Mouse (Mus musculus) right cerebral cortex, postnatal 36 days (tissue): ENCODE measurements at regions not wholly inside any gene's neighbourhood (a gene's known extent, or its start where the extent isn't known, plus 50 kb on each side); places are given as distances from the start of the nearest gene placed in this dataset.

Experiments used
- DNase-seq, 2 experiments: peaks; one replicate each; pipeline ENCODE4 v3.0.0; 2022; ENCODE audit warnings: low spot score in 2 of 2, mixed read lengths in 1 of 2

DNA sequence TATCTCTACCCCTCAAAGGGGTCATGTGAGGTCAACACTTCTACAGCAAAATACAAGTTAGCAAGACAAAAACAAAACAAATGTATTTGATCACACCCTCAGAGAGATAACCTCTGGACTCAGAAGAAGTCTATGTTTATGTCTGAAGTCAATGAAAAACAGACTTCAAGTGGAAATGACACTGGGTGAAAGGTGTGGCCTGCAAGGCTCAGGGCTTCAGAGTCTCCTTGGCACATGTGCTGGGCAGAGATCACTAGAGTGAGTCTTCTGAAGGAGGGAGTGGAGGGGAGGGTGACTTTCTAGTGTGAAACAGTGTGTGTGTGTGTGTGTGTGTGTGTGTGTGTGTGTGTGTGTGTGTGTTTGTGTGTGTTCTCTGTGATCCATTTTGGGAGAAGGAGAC lies 68.2 kb downstream of the Il12a start:
- no peak for DNase-seq

DNA sequence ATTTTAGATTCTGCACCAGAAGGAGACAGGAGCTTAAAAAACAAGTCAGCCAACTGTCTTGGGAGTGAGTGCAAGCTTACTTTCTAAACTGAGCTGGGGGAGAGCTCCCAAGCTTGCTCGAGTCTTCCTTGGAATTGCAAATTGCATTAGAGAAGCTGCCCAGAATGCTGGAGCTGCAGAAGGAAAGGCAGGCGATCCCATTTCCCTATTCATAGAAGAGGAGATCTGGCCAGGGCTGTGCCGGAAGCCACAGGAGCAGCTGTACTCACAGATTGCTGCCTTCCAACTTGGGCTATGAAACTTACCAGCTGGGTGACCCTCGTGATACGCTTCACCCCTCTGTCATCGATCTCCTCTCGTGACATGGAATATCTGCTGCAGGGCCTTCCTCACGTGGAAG lies 68.9 kb downstream of the Il12a start:
- DNase-seq: peak in 1 of 2 experiments; percentile 54

DNA sequence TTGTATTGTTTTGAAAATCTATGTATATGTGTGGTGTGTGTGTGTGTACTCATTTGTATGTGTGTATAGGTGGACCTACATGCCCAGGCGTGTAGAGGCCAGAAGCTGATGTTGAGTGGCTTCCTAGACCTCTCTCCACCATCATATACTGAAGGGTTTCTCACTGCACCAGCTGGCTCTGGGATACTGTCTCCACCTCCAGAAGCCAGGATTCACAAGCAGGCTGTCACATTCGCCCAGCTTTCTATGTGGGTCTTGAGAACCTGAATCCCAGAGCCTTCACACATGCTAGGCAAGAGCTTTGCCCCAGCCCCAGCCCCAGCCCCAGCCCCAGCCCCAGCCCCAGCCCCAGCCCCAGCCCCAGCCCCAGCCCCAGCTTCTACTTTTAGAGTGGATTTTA lies 70.4 kb downstream of the Il12a start:
- peak in 1 of 2 experiments; percentile 34 for DNase-seq

DNA sequence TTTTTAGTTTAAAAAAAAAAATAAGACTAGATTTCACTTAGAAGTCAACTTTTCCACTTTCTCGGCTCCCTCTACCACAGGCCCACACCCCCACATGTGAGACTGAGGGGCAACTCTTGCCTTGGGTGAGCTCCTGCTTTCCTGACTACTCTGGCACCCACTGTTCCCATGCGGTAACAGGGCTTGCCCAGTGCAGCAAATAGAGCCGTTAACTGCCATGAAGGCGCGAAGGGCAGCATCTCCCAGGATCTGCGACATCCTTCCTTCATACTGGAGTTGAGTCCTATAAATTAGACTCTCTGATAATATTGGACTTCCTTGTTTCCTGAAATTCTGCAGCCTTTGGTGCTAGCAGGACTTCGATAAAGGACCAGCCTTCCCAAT lies 70.8 kb downstream of the Il12a start:
- no peak for DNase-seq

DNA sequence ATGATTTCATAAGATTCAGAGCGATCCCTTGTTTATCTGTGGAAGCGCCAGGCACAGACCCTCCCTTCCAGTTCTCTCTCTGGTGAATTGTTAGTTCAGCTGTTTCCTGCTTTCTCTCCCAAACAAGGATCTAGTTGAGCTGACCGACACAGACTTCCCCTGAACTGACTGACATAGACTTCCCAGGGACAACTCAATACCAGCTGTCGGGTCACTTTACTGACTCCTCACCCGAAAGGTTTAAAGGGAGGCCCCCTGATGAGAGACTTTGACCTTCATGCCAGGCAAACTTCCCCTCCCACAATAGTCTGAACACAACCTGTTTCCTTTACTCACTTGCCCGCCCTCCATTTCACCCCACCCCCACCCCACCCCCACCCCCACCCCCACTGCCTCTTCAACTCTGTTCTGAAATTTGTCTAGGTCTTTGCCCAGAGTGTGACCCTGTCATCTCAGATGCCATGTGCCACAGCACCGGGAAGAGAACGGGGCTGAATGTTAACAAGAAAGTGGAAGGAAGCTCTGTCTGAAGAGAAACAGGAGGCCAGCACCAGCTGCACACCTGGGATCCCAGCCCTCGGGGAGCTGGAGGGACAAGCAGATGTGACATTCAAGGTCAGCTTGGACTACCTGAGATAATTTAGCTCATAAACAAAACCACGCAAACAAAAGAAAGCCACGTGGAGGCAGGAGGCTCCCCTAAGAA lies 71.3 kb downstream of the Il12a start:
- DNase-seq: no peak

DNA sequence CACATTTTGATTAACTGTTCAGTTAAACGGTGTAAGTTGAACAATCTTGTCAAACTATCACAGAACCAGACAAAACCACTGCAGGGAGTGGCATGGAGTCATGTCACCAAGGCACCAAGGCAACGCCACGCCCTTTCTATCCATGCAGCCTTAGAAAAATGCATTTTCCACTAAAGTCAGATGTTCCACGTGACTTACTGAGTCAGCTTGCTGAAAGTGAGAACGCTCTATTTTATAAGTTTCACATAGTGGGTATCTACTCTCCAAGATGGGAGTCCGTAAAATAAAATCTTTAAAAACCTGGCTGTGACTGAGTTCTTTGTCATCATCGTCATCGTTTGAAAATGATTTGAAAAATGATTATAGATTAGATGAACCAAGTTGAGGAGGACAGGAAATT lies 72.5 kb downstream of the Il12a start:
- no peak for DNase-seq

DNA sequence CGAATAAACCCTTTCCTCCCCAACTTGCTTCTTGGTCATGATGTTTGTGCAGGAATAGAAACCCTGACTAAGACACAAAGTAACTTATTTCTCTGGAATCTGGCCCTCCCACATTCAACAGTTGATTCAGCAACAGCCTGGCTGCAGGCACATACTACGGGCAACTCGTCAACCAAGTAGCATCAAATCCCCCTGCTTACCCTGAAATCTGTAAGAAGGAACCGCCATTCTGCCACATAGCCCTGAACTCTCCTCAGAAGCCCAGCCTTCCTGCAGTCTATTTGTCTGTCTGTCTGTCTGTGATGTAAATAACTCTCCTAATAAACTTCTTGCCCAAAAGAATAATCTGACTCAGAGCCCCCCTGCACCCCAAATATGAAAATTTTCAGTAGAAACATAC lies 73.9 kb downstream of the Il12a start:
- DNase-seq: no peak

DNA sequence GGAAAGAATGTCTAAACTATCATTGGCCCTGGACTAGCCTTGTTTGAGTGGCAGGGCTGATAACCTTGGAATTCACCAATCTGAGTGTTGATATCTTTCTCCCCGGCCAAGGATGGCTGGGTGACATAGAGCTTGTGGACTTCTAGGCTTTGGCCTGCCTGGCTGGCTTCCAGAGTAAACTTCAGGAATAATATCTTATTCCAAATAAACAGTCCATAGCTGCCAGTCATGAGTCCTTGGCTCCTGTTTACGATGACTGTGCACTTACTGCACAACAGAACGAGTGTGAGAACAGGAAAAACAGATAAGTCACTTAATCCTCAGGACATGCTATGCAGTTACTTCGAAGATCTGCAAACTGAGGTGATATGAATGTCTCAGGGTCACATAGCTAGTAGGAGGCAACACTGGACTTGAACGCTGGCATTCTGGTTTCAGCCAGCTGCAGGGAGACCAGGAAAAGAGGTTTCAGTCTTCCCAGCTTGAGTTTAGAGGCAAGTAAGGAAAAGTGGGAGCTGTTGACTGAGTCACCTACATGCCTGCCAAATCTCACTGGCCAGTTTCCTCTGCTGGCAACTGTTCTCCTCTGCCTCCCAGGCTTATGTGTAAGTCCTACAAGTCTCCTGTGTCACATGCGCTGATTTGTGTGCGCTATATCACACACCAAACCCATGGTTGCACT lies 74.6 kb downstream of the Il12a start:
- DNase-seq: peak; percentile 47 to 69

DNA sequence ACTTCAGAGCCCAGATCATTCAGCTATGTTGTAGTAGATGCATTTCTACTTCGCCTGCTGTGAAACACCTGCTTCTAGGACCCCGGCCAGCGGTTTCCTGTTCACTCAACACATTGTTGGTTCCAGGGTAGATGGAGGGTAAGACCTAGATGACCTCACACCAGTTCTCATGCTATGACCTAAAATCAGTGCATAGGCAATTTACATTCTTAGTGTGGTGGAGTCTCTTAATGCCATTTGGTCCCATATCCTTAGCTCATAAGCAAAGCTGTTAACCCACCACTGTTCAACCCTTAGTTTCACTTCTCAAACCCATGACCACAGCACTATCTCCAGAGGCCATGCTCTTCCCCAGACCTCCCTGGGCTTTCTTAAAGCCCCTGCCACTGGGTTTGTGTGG lies 81.1 kb downstream of the Il12a start:
- no peak for DNase-seq

DNA sequence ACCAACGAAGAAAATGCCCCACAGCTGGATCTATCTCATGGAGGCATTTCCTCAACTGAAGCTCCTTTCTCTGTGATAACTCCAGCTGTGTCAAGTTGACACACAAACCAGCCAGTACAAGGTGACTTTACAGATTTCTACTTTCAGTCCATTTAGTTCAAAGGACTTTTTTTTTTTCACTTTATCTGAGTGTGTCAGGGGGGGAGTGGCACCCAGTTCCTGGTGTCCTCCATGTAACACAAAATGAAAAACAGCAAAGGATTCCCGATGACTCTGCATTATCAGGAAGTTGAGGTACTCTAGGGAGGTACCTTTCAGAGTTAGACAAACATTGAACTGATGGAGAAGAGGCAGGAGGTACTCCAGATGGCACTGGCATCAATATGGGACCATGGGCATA lies 87.4 kb downstream of the Il12a start:
- DNase-seq: no peak

DNA sequence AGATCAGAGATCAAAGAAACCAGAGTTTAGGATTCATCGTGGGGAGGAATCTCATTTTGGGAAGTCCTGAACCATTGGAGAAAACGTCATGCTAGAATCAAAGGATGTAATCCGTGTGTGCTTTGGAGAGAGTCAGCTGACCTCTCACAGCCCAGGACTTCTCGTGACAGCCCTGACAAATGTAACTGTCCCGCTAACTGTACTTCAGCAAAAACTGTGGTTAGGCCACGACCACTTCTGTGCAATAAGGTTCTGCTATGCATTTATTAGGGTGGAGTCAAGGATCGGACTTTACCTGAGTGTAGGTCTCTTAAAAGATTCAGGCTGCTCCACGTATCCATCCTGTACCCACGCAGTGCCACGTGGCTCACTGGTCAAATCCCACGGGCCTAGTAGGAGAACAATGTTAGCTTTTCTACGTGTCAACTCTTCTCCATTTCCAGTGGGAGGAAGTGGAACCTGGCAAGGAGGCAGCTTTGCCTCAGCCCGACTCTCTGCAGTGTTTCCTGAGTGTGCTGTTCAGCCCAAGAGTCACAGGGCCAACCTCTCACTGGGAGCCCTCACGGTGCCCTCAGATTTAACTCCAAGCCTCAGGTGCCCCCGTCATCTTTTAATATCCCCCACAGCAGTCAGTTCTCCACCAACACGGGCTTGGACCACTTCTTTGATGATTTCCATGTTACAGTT lies 88.1 kb downstream of the Il12a start:
- DNase-seq: no peak

DNA sequence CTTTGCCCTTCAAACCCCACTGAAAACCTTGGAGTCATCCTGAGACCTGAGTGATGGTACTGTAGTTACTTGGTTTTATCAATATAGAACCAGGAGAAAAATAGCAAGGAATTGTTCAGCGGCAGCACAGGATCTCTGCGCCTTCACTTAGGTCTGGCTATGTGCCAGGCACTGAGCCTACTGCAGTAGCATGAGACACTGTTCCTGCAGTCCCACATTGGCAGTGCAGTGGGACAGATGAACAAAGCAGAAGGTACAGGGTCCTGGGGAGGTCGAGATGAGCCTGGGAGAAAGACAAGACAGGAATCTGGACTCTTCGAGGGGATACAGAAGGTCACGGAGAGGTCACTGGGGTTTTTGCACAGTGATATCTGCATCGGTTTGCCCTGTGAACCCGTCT lies 88.5 kb upstream of the 1110032F04Rik start:
- no peak for DNase-seq

DNA sequence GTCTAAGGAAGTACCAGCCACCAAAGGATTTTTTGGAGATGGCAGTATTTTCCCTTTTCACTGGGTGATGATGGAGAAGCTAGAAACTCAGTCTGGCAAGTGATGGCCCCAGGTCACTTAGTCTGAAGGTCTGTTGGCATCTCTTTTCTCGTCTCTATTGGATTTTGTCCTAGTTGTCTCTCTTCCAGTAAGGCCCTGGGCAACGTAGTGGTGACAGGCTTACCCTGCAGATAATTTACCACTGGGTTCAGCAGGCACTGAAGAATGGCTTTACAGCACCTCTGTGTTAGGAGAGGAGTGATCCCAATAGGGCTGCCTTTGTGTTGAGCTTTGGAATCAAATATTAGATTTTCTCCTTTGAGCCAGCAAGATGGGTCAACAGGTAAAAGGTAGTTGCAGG lies 87.9 kb upstream of the 1110032F04Rik start:
- DNase-seq: no peak

DNA sequence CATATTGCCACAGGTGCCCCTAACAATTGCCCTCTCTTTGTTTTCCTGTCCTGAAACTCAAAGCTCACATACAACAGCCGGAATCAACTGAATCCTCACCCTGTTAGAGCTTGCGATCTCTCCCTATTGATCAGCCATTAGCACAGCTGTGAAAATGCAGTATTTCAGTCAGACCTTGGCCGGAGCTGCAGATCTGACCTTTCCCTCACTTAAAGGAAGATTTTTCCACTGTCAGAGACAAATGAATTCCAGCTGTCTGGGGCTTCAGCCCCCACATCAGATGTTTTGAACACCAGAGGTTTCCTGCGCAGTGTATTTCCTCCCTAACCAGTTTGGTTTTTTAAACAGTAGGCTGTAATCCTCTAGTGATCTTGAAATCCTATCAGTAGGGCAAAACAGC lies 87.0 kb upstream of the 1110032F04Rik start:
- no peak for DNase-seq

DNA sequence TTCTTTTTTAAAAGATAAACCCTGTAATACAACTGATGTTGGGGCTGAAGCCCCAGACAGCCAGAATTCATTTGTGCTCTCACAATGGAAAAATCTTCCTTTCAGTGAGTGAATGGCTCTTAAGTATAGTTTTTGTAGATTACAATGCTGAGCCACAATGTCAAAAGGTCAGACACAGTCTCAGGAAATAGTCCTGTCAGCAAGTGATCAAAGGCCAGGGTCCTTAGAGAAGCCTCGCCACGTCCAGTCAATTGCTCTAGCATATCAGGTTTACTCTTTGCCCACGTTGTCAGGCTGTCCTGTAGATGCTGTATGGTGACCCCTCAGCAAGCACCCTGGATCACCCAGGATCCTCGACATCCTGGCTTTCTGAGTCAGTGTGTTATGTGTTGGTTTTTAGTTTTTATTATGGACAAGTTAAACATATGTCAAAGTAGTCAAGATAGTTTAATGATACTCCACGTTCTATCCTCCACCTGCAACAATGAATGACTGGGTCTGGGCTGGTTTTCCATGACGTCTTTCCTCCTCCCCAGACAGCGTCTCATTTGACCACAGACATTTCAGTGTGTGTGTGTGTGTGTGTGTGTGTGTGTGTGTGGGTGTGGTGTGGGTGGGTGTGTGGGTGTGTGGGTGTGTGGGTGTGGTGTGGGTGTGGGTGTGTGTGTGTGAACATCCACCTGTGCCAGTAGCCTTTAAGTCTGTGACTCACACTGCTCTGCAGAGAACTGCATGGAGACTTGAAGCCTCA lies 85.5 kb upstream of the 1110032F04Rik start:
- no peak for DNase-seq

DNA sequence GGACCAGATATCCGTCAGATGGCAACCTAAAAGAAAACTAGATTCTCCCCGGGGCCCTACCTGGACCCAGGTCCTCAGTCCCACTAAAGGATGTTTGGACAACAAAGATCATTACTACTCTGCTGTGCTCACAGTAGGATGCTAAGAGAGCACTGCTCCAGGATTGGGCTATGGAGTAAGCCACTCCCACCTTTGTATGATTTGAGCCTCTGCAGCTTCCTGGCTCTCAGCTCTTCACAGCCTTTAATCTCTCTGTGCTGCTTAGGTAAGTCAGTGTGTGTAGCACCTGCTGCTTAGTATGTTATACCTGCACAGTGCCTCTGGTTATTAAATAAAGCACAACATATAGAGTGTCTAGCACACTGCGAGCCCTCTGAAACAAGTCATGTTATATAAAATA lies 82.6 kb upstream of the 1110032F04Rik start:
- DNase-seq: no peak

DNA sequence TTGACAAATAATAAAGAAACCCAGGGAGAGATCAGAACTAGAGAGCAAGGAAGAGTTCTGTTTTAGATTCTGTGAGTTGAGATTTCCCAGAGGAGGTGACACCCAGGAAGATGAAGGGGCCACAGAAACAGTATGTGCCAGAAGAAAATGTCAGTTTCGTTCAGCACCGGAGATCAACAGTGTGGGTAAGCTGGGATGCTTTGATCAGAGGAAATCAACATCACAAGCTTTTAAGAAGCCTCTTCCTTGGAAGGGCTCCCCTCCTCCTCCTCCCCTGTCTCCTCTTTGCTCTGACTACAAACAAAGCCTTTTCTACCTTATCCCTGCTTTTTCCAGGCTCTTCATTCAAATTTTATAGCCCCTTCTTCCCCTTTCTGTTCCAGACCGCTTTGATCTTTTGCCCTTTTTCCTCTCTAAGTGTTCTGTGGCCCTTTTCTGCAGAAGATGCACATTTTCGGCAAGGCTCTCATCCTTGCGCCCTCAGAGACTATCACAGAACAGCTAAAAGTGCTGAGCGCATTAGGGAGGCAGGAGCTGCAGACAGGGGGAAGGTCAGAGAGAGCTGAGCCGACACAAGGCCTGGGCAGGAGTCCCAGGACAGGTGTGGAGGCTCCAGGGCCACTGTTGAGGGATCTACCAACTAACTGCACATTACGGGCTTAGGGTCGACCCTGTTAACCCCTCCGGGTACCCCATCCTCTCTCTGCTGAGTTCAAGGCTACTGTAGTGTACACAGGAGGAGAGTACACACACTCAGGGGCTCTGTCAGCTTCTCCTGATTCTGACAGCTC lies 81.8 kb upstream of the 1110032F04Rik start:
- DNase-seq: no peak

DNA sequence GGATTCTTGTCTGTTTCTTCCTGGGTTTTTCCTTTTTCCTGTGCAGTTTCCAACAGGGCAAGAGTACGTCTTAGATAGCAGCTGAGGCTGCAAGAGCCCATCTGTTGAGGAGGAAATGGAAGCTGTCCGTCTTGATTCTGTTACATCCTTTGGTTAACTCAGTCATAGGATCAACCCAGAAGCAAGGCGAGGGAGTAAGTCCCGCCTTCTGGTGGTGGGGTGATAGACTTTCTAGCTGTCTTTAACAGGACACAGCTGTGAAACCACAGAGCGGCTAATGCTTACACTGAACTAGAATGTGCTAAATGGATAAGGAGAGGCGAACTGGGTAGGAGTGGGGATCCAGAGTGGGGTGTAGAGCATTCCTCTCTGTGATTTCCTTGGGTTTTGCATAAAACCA lies 79.9 kb upstream of the 1110032F04Rik start:
- DNase-seq: no peak

DNA sequence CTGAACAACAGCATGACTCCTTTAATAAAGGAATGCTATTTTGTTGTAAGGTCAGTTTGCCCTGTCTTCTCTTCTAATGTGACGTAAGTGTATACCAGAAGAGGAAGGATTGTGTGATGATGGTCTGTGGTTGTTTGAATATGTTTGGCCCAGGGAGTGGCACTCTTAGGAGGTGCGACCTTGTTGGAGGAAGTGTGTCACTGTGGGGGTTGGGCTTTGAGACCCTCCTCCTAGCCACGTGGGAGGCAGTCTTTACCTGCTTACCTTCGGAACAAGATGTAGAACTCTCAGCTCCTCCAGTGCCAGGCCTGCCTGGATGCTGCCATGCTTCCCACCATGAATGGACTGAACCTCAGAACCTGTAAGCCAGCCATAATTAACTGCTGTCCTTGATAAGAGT lies 78.9 kb upstream of the 1110032F04Rik start:
- no peak for DNase-seq

DNA sequence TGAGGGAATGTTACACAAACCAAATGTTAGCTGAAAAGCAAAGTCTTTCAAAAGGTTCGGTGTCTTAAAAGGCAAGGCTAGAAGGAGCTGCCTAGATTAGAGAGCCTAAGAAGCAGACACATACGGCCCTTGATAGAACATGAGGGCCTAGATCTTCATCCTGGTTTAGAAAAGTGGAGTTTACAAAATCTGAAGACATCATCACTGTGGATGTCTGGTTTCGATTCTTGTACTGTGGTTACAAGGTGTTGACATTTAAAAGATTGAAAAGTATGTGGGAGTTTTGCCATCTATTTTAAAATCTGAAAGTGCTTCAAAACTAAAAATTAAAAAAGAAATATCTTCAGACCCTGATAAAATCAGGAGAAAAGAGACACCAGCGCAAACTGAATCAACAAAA lies 76.5 kb upstream of the 1110032F04Rik start:
- DNase-seq: no peak

DNA sequence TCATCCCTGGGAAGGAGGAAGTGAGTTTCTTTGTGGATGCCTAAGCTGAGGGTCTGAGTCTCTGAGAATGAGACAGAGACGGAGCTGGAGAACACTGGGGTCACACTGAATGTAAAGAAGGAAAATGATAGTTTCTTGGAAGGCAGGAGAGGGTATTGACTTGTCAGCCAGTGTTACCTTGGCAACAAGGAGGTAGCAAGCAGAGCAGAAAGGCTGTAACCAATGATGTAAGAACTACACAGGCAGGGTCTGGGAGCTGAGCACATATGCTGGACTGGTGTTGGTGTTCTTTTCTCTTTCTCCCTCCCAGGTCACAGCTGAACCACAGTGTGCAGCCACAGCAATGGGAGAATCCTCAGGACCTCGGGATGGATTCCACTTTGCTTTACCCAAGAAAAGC lies 75.5 kb upstream of the 1110032F04Rik start:
- no peak for DNase-seq
